Mouse (Mus musculus): ENCODE results near the gene Jade2.
"Not testable (repeated sequence)": the region's sequence is repeated elsewhere in the genome, so short reads cannot be mapped to it uniquely, and the experiment has no call there.

Gene Jade2

DNA sequence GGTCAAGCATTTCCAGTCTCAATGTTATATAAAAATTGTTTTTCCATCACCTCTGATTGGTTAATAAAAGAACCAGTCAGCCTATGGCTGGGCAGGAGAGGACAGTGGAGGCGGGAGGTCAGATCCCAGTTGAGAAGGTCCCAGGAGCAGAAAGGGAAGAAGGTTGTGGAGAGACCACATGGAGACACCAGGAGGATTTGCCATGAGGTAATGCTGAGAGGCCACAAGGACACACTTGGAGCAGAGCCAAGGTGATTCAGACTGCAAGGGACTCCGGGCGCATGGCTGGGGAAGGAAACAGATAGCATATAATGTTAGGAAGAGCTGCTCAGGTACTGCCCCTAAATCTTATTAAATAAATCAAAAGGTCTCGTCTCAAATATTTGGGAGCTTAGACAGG is 61.2 kb downstream of the Jade2 start:
- peak; percentile 25 for DNase-seq (ENCODE audit: inconsistent ontology term)

- no peak for DNase-seq (ENCODE audit: inconsistent ontology term)
These were observed 66.8 kb downstream of the Jade2 start for GRCm38 (mm10) chr11:51790662-51791061.

GRCm38 (mm10) chr11:51789735-51790134 is 67.7 kb downstream of the Jade2 start:
- not testable (repeated sequence) for DNase-seq (ENCODE audit: inconsistent ontology term)

GRCm38 (mm10) chr11:51785926-51786325 is 71.5 kb downstream of the Jade2 start:
- no peak for DNase-seq (ENCODE audit: inconsistent ontology term)

GRCm38 (mm10) chr11:51782721-51783120 is 74.7 kb downstream of the Jade2 start:
- no peak for DNase-seq (ENCODE audit: inconsistent ontology term)

DNA sequence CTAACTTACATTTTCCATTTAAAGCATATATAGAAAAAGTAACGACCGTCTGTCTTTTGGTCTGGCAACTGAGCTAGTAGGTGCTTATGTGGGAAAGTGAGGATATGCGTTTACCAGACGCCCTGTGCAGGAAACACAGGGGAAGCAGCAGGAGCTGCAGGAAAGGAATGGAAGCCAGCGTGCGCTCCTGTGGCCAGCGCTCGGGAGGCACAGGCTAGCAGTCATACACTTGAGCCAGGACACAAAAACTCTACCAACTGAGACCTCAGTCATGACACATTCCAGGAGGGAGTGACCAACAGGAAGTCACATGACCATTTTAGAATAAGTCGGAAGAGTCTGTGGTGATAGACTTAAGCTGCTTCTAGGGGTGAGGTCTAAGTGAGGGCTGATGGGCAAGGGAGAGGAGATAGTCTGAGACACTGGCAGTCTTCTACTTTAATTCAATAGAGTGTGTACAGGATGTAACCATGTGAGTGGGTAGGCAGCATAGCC is 76.6 kb downstream of the Jade2 start:
- DNase-seq (ENCODE audit: inconsistent ontology term): no peak

DNA sequence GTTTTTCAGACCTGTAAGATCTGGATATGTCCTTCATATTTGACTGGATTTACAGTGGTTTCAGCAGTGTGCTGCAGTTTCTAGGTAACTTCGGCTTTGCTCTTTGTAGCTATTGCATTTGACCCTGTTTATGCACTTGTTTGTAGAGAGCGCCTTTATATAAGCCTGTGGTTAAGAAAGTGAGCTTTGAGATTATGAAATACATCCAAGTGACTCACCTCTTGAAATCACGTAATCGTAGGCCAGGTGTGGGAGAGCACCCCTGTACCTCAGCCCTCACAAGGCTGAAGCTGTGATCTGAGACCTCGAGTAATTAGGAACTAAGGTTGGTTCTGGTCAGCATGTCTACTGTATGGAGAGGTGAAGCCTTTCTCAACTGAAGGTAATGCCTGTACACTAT is 80.0 kb downstream of the Jade2 start:
- DNase-seq (ENCODE audit: inconsistent ontology term): no peak

GRCm38 (mm10) chr11:51775507-51775906 is 81.9 kb downstream of the Jade2 start:
- DNase-seq (ENCODE audit: inconsistent ontology term): no peak

GRCm38 (mm10) chr11:51768296-51768695 is 89.2 kb downstream of the Jade2 start:
- no peak for DNase-seq (ENCODE audit: inconsistent ontology term)

GRCm38 (mm10) chr11:51767579-51768220 is 89.8 kb downstream of the Jade2 start:
- no peak for DNase-seq (ENCODE audit: inconsistent ontology term)

DNA sequence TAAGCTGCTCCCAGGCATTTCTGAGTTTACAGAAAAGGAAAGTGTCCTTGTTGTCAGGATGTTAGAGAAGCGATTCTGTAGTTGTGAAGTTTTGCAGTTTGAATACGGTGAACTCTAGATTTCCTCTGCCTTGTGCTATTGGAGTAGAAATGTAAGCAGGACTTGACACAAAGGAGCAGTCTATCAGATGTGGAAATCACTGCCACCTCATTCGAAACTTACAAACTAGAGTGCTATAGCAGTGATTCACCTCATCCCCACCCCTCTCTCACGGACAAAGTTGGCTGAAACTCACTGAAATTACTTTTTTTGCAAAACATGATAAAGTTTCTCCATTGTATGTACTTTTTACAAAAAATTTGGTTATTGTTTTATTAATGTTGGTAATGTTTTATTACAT is 92.6 kb downstream of the Jade2 start:
- DNase-seq (ENCODE audit: inconsistent ontology term): no peak

DNA sequence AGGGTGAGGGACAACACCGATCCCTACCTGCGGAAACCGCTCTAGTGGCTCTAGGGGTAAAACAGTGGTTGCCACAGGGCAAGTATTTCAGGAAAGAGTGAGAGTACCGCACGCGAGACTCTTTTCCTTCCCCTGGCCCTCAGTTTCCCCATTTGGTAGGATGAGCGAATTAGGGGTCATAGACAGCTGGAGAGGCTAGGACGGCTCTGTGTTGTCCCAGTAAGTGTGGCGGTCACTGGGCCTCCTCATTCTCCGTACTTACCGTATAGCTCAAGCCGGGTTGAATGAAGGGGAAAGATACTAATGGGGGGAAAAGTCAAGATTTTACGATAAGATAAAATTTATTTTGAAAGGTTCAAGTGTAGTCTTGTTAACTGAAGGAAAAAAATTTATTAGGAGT is 93.5 kb downstream of the Jade2 start:
- DNase-seq (ENCODE audit: inconsistent ontology term): no peak

Measured in Muller cell, postnatal 12 days (primary cell).